Mouse (Mus musculus) frontal cortex, adult 2 months (tissue): ENCODE results near the gene Lurap1l. TPM values are rescaled to one million over a fixed set of nuclear protein-coding genes. Genes with fewer than 3 reads are reported as not detected.

ENCODE experiments used
- DNase-seq, 2 experiments: peaks; one replicate each; pipeline ENCODE4 v3.0.0; 2022; ENCODE audit warnings: low spot score in 1 of 2; ENCODE audit errors: extremely low spot score in 1 of 2
- polyA plus RNA-seq: library from polyadenylated mRNA; depleted of rRNA; stranded (reverse); fragments of >200 nt; gene quantifications from 2 replicates; pipeline ENCODE4 v1.2.3, GENCODE M21; 2012; rRNA removed

Gene Lurap1l
- polyA plus RNA-seq, 1 experiment, result 8.8 TPM

DNA sequence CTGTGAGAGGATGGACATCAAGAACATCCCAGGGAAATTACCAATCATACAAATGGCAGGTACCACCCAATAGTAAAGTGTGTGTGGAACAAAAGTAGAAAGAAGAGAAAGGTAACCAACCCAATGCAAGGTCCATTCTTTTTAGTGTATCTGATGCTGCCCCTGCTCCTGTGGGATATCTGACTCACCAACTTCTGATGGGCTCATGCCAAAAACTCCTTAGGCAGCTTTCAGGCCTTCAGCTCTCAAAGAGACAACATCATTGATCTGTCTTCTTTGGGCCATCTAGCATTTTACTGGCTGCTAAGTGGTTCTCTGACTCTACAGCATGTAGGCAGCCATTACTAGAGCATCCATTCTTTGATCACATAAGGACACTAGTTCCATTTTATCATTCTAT is 63.5 kb downstream of the Lurap1l start:
- no peak for DNase-seq

DNA sequence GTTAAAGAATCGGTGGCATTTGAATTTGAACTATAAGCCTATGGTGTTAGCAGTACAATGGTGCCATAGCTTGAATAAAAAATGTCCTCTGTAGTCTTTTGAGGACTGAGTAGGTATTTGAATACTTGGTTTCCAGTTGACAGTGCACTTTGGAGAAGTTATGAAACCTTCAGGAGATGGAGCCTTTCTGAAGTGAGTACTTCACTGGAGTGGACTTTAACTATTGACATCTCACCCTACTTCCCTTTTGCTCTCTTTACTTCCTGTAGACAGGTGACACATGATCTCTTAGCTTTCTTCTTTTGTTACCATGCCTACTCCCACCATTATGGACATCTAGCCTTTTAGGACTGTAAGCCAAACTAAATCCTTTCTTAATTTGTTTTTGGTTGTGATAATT is 80.4 kb downstream of the Lurap1l start:
- DNase-seq, result no peak

DNA sequence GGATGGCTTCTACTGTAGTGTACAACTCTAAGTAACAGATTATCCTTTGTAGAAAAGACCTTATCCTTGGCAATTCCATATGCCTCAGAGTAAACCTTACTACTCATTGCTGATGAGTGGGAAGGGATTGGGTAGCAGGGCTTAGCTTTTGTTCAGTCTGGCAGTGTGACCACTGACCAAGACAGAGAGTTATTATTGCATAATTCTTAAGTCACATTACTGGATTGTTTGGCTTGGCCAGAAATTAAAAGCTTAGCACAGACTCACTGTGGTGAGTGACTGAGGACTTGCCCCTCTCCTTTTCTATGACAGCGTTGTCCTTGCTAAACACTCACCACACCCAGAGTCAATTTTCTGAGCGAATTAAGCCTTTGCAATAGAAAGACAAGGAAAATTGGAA is 93.1 kb downstream of the Lurap1l start:
- DNase-seq, result no peak

Other genes with a start within 250 kb of the Lurap1l start
- gene Tyrp1, start 76.5 kb upstream of the Lurap1l start, polyA plus RNA-seq, result 2.3 and 2.8 TPM in 2 replicates